Mouse (Mus musculus) MEL (cell line): ENCODE data around the gene Tle3.

Experiments
- CTCF ChIP-seq, 3 experiments: IDR thresholded peaks in 2 of 3; conservative IDR thresholded peaks in 1 of 3; 2 replicates each; pipeline ENCODE4 v1.5.1; 2011 to 2012; ENCODE audit warnings: low read length in 3 of 3, low read depth in 2 of 3, mild to moderate bottlenecking in 2 of 3, improper control_type of control experiment in 1 of 3, inconsistent platforms in 1 of 3, mixed read lengths in 1 of 3, moderate library complexity in 1 of 3; ENCODE audit not compliant: control insufficient read depth in 1 of 3, insufficient read depth in 1 of 3, poor library complexity in 1 of 3, severe bottlenecking in 1 of 3
- GATA1 ChIP-seq: IDR thresholded peaks from 2 replicates; pipeline ENCODE4 v1.6.1; 2011; ENCODE audit warnings: low read depth, low read length, improper control_type of control experiment
- MAZ ChIP-seq: IDR thresholded peaks from 2 replicates; pipeline ENCODE4 v1.6.1; 2012; ENCODE audit warnings: low read depth, mild to moderate bottlenecking, inconsistent platforms, low read length, improper control_type of control experiment
- POLR2A ChIP-seq, 2 experiments: IDR thresholded peaks; 2 replicates each; pipeline ENCODE4 v1.6.1; 2011 to 2012; ENCODE audit warnings: low read length in 2 of 2, mild to moderate bottlenecking in 2 of 2, control low read depth in 1 of 2, improper control_type of control experiment in 1 of 2, low read depth in 1 of 2, moderate library complexity in 1 of 2; ENCODE audit not compliant: control insufficient read depth in 1 of 2, insufficient read depth in 1 of 2, poor library complexity in 1 of 2
- ZMIZ1 ChIP-seq: IDR thresholded peaks from 2 replicates; pipeline ENCODE4 v1.6.1; 2012; ENCODE audit warnings: low read depth, mild to moderate bottlenecking, inconsistent platforms, low read length, improper control_type of control experiment, moderate library complexity

DNA sequence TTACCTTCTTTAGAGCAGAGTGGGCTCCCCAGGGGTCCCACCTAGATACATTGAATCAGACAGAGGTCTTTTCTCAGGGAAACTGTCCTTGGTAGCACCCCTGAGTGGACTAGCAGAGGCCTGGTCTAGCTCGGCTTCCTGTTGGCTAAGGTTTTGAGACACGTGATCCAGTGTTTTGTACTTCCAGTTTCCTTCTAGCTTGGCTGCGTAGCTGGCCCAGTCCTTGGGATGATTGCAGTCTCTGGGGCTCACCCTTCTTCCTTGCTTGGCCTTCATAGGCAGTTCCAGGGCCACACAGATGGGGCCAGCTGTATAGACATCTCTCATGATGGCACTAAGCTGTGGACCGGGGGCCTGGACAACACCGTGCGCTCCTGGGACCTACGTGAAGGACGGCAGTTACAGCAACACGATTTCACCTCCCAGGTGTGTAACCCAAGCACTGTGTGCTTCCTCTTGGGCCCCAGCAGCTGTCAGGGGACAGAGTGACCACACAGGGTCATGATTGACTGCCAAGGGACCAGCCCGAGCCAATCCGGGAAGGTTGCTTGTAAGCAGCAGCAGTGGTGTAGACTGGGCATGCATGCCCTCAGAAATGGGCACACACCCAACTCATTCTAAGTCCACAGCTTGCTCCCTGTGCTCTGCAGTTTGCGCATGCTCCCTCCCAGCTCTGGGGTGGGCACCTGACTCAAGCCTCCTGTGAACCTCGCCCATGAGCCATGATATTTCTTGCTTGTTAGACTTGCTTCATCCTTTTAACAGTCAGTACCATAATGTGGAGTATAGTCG lies 41.7 kb downstream of the Tle3 start:
- TF ChIP-seq ZMIZ1 (no peak), CTCF (IDR thresholded peaks at IDR 0.05 in 2 of 3, conservative IDR thresholded peaks at IDR 0.05 in 1 of 3; ENCODE audit: control insufficient read depth in 1 of 3, insufficient read depth in 1 of 3, low read depth in 2 of 3, low read length in 3 of 3, poor library complexity in 1 of 3, severe bottlenecking in 1 of 3) (no peak), POLR2A (IDR thresholded peaks at IDR 0.05; ENCODE audit: control insufficient read depth in 1 of 2, insufficient read depth in 1 of 2, low read depth in 1 of 2, low read length in 2 of 2, poor library complexity in 1 of 2) (no peak), MAZ (no peak), GATA1 (no peak)
